Mouse (Mus musculus): ENCODE results near the gene Adam8.
A peak's percentile ranks its signal among the peaks of the same experiment; 100 is the strongest.

The Adam8 gene

DNA sequence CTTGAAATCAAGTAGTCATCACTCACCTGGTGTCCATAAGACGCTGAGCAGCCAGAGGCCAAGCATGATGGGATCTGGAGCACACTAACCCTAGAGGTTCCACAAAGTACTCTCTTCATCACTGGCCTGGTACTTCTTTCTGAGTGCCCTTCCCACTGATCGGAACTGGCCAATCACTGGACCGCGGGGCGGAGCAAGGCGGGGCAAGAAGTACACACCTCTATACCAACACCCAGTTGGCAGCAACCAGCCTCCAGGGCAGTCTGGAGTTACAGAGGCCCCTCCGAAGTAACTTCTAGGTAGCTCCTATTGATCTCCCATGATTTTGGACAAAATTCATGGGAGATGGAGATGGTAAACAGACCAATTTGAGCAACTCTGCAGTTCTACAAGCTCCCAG is at the start of gene Adam8:
Gene Adam8, minus strand, starts transcription at position 157 of the 400 bp plus-strand sequence.
- no peak for DNase-seq (ENCODE audit: low spot score)

DNA sequence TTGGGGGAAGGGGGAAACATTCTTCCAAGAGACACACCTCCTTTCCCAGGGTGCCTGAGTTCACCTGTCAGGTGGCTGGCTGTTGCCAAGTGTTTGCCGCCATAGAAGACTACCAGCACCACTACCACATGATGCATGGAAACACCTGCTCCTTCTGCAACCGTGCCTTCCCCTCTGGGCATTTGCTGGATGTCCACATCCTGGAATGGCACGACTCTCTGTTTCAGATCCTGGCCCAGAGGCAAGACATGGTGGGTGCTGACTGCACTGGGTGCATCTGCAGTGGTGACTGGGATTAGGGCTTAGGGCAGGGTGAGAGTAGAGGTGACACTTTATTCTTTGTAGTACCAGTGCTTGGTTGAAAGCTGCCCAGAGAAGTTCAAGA is 44.8 kb upstream of the Adam8 start:
- DNase-seq (ENCODE audit: low spot score) = no peak

DNA sequence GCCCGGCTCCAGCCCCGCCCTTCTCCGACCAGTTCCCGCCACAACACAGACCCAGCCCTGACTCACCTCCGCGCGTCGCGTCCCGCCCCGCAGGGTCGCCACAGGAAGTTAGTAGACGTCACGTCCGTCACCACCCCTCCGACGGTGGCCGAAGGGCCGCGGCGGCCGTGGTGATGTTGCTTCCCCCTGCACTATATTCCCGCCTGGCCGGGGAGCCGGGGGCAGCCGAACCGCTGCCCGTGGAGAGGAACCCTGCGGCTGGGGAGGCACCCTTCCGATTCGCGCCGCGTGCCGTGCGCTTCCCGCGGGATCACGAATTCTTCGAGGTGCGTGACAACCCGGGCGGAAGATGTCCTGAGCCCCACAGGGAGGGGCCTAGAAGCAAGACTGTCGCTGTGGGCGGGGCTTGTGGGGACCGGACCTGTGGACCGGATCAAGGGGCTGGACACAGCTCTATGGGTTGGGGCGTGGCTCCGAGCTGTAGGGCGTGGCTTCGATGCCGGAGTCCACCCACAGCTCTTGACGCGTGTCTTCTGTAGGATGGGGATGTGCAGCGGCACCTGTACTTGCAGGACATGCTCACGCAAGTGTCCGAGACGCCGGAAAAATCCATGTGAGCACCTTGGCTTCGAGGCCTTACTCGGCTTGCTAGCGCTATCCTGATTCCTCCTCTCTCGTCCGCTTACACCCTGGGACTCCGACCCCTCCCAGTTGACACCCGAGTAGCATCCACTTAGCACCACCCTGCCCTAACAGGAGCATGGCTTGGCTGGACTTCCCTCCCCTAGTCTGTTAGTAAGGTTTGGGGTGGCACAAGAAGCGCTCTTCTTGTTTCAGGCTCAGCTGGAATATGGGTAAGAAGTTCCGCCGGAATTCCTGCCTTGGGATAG is 44.2 kb upstream of the Adam8 start, which contains the start of the genes Zfp511 and Tubgcp2:
Gene Zfp511, plus strand, starts transcription at position 111 of the 890 bp plus-strand sequence.
Gene Tubgcp2, minus strand, starts transcription at position 389 of the 890 bp plus-strand sequence.
- DNase-seq (ENCODE audit: low spot score) = peak; percentile 78

DNA sequence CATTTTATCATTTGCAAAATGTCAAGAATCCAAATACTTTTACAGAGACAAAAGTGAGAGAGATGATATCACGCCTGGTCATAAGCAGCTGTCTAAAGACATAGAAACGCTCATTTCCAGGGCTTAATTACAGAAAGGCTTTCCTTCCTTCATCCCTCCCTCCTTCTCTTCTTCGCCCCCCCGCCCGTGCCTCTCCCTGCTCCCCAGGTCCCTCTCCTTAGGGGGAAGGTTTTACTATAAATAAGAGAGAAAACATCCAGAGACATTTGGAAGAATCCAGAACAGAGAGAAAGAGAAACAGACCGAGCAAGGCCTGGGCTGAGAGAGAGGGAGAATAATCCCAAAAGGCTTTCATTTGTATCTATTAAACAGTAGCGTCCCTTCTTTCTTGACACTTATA is 43.1 kb upstream of the Adam8 start:
- DNase-seq (ENCODE audit: low spot score) = no peak

DNA sequence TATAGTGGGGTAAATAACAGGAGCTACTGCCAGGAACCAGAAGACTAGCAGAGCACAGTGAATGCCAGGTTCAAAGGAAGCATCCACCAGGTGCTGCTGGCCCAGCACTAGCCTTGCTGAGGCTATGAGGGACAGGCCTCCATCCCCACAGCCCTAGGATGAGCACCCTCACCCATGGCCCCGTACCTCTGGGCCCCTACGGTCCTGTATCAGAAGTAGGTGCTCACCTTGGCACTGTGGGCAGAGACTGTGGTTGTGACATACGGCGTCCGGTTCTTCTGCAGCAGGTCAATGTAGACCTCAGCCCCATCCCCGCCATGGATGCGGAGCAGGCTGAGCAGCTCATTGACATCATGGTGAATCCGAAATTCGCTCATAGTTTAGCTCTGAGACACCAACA is 41.0 kb upstream of the Adam8 start:
- no peak for DNase-seq (ENCODE audit: low spot score)

DNA sequence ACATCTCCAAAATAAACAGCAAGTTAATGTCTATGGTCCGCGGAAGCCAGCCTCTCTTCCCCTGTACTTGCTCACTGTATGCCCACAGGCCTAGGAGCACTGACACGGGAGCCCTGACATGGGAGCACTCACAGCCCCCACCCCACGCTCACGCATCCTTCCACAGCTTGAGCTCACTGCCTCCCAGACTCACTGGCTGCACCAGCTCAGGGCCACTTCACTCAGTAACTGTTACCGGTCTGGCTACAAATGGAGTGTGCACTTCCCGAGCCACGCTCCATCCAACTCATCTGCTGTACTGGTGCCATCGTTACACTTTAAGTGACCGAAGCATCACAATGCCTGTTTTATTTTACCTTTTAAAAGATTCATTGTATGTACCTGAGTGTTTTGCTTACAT is 40.0 kb upstream of the Adam8 start:
- DNase-seq (ENCODE audit: low spot score) = no peak

DNA sequence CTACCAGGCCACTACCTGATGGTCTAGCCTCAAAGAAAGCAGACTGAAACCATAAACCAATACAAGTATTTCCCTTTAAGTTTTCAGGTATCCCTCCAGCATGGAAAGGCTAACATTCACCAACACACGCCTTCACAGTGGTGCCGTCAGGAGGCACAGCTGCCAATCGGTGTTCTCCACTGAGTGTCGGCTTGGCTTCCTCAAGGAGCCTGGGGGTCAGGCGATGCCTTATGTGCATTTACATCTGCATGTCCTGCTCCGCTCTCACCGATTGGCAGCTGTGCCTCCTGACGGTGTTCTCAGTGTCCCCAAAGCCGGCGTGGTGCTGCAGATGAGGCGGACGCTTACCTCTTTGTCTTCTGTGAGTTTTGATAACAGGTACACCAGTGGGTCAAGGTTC is 39.4 kb upstream of the Adam8 start:
- DNase-seq (ENCODE audit: low spot score) = no peak

DNA sequence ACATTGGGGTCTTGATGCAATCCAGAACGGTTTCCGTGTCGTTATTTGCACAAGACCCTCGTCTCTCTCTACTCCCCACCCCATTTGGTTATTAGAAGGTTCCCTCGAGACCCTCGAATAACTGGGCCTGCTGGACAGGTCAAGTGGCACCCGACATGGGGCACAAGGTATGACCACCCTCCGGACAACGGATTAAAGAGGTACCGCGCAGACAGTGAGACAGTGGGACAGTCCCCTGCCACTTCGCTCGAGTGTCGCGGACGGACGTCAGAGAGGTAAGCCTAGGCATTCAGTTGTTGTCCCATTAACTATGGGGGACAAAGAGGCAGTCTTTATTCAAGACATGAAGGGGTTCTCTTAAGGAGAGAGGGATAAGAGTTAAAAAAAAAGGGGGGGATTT is 19.0 kb upstream of the Adam8 start:
- DNase-seq (ENCODE audit: low spot score) = no peak

DNA sequence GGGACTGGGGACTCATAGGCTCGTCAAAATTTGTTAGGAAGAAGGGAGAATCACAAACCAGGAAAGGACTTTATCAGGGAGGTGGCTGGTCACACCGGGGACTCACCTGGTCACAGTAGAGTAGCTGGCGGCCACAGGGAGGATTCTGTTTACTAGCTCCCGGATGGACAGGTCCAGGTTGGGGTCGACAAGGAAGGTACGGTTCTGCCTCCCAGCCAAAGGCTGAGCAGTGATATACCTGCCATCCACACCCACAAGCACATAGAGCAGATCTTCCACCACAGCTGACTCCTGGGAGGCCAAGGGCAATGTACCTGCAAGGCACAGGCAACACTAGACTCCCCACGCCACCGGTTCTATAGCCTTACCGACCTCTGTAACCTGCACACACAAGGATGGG is 15.4 kb upstream of the Adam8 start:
- DNase-seq (ENCODE audit: low spot score) = no peak

DNA sequence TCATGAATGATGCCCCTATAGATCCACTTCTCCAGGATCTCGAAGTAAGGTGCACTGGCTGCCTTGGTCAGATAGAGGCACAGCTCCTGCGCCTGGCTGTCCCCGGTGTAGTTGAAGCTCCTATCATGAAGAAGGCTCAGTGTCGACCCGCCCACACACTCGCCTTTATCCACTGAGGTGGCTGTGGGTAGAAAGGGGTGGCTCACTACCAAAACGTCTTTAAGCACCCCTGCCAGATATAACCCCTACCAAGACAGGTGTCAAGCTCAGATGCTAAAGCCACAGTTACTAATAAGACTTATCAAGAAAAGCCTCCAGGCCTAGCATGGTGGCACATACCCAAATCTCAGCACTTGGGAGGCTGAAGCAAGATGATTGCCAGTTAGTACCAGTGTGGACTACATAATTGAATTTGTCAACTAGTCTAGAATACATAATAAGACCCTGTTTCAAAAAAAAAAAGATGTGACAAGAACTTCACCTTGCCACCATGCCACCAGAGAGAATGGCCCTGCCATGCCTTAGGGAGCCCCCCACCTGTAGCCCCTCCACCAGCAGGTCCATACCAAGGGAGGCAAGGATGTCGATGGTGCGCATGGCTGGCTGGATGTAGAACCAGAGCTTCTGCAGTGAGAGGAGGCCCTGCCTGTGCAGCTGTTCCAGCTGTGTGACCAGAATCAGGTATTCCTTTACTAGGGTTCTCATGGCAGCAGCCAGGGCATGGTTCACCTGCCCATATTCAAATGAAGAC is 14.7 kb upstream of the Adam8 start:
- DNase-seq (ENCODE audit: low spot score) = no peak

DNA sequence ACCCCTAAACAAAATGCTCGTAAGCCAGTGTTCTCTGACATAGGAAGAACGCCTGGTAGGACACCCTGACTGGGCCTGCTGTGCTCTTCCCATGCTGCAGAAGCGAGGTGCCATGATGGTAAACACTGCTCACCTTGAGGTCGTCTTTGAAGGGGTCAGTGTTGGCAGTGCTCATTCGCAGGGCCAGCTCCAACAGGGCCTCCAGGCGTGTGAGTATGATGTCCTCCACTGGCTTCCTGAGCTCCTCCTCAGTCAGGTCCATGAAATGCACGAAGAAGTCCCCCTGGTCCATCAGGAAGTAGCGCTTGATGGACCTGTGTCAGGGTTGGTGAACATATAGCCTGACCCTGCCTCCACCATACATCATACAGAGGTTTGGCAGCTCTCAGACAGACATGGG is 12.3 kb upstream of the Adam8 start:
- DNase-seq (ENCODE audit: low spot score) = no peak

DNA sequence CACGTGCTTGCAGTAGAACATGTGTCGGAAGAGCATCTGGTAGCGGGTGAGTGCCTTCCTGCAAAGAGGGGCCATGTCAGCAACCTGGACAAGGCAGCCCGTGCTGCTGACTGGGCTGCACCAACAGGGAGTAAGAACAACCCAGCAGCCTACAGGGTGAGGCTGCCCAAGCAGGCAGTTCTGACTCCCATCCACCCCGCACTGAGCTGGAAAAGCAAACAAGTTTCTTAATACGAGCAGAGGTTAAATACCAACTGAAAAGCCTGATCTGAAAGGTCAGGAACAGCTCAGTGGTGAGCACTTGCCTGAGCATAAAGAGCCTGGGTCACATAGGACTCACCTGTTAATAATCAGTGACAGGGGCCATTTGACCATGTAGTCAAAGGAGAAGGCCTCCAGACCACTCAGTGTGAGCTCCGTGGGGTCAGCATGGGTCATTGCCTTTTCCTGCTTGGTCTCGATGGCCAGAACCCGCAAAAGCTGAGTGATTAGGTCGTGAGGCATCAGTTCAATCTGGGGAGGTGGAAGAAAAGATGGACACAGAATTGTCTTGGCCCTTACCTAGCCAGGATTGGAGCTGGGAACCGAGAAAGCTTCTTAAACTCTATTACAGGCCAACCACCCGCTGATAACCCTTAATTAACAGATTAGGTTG is 8.9 kb upstream of the Adam8 start:
- no peak for DNase-seq (ENCODE audit: low spot score)

DNA sequence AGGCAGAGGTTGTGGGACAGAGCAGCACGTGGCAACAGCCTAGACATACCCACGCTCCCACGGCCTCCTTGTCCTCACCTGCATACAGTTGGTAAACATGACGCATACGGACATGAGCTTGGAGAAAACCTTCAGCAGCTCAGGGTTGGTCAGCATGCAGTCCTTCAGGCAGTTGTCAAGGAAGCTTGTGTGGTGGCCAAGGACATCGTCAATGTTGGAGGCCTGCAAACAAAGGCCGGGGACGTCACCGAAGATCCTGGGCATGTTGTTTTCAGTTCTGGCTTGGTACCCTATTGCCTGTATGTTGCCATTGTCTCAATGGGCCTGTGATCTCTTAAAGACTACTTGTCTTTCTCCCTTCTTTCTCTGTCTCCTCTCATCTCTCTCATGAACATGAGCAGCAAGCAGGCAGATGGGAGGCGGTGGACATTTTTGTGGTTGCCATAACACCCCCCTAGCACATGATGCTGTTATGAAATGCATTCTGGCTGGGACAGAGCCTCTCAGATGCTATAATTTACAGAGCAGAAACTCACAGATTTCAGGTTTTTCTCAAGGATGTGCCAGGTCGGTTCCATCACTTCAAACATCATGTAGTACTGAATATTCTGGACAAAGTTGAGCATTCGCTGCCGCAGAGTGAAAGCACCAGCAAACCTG is 6.5 kb upstream of the Adam8 start:
- DNase-seq (ENCODE audit: low spot score) = no peak

DNA sequence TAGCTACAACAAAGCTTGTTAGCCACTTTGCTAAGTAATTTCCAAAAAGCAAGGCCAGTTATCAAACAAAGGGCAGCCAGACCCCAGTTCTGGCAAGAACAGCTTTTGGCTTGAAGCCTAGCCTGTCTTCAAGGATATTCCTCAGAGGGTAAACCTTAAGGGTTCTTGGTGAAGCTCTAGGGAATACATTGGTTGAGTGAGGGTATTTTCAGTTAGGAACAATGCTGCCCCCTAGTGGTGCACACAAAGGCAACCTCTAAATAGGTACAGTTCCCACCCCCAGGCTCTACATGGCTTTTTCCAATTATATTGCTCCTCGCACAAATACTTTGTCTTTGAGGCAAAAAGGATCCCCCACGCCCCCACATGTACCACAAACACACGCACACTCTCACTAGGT is 2.3 kb upstream of the Adam8 start:
- DNase-seq (ENCODE audit: low spot score) = peak; percentile 49

DNA sequence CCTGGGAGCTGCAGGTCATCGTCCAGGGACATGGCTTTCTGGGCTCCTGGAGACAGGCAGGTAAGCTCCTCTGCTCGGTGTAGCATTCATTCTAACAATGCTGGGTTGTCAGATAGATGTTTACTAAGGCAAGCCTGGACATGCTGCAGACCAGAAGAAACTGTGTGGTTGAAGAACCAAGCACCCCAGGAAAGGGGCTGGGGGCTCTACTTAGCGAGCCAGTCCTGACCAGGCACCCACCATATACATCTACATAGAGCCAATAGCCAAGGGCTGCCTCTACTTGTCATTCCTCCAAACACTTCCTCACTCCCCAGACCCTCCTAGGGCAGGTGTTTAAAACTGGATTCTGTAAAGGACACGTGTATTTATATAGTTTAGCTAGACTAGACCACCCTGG is 1.8 kb upstream of the Adam8 start:
- no peak for DNase-seq (ENCODE audit: low spot score)

DNA sequence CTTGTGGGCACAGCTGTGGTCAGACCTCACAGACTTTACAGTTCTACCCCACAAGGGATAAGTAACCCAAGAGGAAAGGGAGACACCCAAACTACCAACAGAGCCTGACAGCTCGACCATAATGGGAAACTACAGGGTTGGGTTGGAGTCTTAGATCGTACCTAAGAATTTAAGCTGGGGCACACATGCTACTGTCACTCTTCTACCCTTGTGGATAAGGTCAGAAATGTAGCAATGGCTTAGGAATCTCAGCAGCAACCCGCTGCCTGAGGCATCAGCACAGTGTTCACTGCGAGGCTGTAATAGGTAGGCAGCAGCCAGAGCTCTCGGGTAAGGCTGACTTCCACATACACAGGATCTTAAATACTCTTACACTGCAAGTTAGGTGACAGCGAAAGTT is 1.2 kb upstream of the Adam8 start:
- no peak for DNase-seq (ENCODE audit: low spot score)

DNA sequence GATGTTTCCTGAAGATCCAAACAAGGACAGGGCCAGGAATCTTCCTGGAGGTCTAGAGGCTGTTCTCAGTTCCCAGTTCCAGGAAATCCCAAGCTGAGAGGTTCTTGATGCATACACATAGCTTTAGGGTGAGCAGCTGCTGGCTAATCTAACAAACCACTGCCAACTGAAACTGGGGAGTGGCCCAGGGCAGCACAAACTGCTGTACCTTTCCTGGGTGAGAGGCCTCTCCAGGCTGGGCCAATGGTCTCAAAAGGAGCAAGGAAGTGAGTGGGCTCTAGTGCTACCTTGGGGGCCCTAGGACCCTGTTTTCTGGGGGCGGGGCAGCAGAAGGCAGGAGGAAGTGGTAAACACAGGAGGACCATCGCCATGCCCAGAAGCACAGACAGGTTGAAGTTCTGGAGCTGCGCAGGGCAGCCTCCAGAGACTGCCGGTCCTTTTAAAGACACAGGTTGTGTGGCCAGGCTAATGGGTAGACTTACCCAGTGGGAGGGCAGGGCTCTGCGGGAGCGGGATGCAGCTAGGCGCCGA is 1.4 kb downstream of the Adam8 start:
- no peak for DNase-seq (ENCODE audit: low spot score)

DNA sequence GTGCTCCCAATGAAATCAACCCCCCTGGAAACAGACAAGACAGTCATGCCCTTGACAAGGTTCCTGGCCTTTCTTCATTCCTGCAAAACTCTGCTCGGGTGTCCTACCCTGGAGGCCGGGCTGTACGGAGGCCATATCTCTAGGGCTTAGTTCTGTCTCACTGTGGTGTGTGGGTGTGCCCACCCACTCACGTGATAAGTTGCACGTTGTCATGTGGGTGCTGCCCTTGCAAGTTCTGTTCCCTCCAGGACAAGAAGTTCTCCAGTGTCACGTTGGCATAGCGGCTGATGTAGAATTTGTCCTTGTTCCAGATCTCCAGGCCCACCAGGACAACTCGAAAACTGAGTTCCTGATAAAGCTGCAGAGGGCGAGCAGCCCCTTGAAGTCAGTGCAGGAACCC is 4.1 kb downstream of the Adam8 start:
- DNase-seq (ENCODE audit: low spot score) = no peak

DNA sequence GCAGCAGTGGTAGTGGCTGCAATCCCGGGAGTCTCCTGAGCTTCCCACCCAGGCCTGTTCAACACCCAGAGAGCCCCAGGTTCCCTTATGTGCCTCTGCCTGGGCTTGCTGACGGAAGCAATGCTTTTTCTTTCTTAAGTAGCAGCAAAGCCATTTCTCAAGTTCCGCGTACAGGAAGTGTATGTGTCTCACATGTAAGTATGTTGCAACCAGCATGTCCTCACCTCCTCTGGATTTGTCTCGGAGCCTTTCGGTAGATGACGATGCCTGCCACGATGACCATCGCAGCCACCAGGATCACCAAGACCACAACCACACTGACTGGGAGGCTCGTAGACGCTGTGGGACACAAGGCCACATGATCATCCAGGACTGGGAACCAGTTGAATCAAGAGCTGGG is 7.9 kb downstream of the Adam8 start:
- no peak for DNase-seq (ENCODE audit: low spot score)

DNA sequence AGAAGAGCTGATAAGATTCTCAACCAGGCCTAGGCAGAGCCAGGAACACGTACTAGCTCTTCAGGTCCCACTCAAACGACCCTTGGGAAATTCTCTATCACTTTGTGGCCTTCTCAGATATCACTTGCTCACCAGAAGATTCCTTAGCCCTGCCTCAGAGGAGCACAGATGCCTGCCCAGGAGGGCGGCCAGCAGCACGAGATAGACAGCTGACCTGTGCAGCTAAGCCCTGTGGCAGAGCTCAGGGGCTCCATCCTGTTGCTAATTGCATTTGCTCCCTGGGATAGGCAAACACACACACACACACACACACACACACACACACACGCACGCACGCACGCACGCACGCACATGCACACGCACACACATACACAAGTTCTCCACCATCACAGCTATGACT is 10.3 kb downstream of the Adam8 start:
- no peak for DNase-seq (ENCODE audit: low spot score)

DNA sequence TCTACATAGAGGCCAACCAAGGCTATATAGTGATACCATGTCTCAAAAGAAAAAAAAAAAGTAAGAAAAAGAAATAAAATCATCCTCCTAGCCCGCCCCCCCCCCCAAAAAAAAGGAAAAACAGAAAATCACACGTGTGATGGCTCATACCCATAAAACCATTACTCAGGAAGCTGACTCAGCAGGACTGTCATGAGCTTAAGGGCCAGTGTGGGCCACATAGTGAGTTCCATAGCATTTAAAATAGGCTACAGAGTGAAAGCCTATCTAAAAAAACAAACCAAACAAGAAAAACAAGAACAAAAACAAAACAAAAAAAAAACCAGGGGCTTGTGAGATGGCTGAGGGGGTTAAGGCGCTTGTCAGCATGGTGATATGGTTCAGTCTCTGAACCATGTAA is 11.6 kb downstream of the Adam8 start:
- no peak for DNase-seq (ENCODE audit: low spot score)

Measured in T-cell, adult 2 months (primary cell).